Mouse (Mus musculus): Measurements from ENCODE around the gene Zfp821. TPM values are rescaled to one million over a fixed set of nuclear protein-coding genes. Genes with fewer than 3 reads are reported as not detected.
"Not testable (repeated sequence)": the region's sequence is repeated elsewhere in the genome, so short reads cannot be mapped to it uniquely, and the experiment has no call there.

The Zfp821 gene
- polyA plus RNA-seq, 1 experiment from 2014 or later, result 13.2 TPM

GRCm38 (mm10) chr8:109750274-109750673 is 44.9 kb downstream of the Zfp821 start:
- no peak for TF ChIP-seq EP300 (IDR thresholded peaks at IDR 0.05)
- no peak for TF ChIP-seq CTCF (IDR thresholded peaks at IDR 0.05)
- Histone ChIP-seq H3K36me3 (ENCODE audit: insufficient read depth, low read length) (no peaks in the 10 kb centered on the region), H3K27me3 (replicated peaks; ENCODE audit: insufficient read depth, low read length) (no peaks in the 10 kb centered on the region), H3K9me3 (ENCODE audit: low read length) (no peaks in the 10 kb centered on the region), H3K4me3 (ENCODE audit: low read depth, low read length) (no peak overlapping the region), H3K4me1 (ENCODE audit: insufficient read depth, low read depth, low read length) (no peaks in the 10 kb centered on the region), H3K9ac (replicated peaks; ENCODE audit: low read depth) (no peak overlapping the region), H3K27ac (ENCODE audit: low read length) (0 out of 2 replicates have a peak overlapping the region, but pooled peaks have one; percentile 8), H3K4me2 (replicated peaks; ENCODE audit: low read depth, low read length) (0 out of 2 replicates have a peak overlapping the region, but pooled peaks have one; percentile 1)
- DNase-seq (ENCODE audit: low spot score) (peak; percentile 46), ATAC-seq (peak; percentile 23)
- WGBS, result 32% methylated on average over 5 of the region's 5 CpGs

- ATAC-seq (peak; percentile 81), DNase-seq (ENCODE audit: low spot score) (peak; percentile 71)
- TF ChIP-seq EP300 (IDR thresholded peaks at IDR 0.05) (no peak), CTCF (IDR thresholded peaks at IDR 0.05) (peak; percentile 56)
- Histone ChIP-seq H3K9ac (replicated peaks; ENCODE audit: low read depth) (no peak overlapping the region), H3K4me3 (ENCODE audit: low read depth, low read length) (no peak overlapping the region), H3K27me3 (replicated peaks; ENCODE audit: insufficient read depth, low read length) (no peaks in the 10 kb centered on the region), H3K4me1 (ENCODE audit: insufficient read depth, low read depth, low read length) (no peaks in the 10 kb centered on the region), H3K36me3 (ENCODE audit: insufficient read depth, low read length) (no peaks in the 10 kb centered on the region), H3K9me3 (ENCODE audit: low read length) (no peaks in the 10 kb centered on the region), H3K4me2 (replicated peaks; ENCODE audit: low read depth, low read length) (0 out of 2 replicates have a peak overlapping the region, but pooled peaks have one; percentile 1), H3K27ac (ENCODE audit: low read length) (0 out of 2 replicates have a peak overlapping the region, but pooled peaks have one; percentile 8)
- 53% methylated on average over 12 of the region's 12 CpGs for WGBS
Measured at GRCm38 (mm10) chr8:109750699-109751098, 45.4 kb downstream of the Zfp821 start.

GRCm38 (mm10) chr8:109751731-109752485 is 46.6 kb downstream of the Zfp821 start:
- Histone ChIP-seq H3K4me3 (ENCODE audit: low read depth, low read length) (no peak overlapping the region), H3K27ac (ENCODE audit: low read length) (no peak overlapping the region), H3K4me2 (replicated peaks; ENCODE audit: low read depth, low read length) (no peak overlapping the region), H3K9ac (replicated peaks; ENCODE audit: low read depth) (no peak overlapping the region), H3K36me3 (ENCODE audit: insufficient read depth, low read length) (no peaks in the 10 kb centered on the region), H3K4me1 (ENCODE audit: insufficient read depth, low read depth, low read length) (no peaks in the 10 kb centered on the region), H3K9me3 (ENCODE audit: low read length) (no peaks in the 10 kb centered on the region), H3K27me3 (replicated peaks; ENCODE audit: insufficient read depth, low read length) (no peaks in the 10 kb centered on the region)
- 85% methylated on average over 20 of the region's 20 CpGs for WGBS
- DNase-seq (ENCODE audit: low spot score) (no peak), ATAC-seq (no peak)
- no peak for TF ChIP-seq CTCF (IDR thresholded peaks at IDR 0.05)
- TF ChIP-seq EP300 (IDR thresholded peaks at IDR 0.05), result no peak

GRCm38 (mm10) chr8:109754696-109755095 is 49.4 kb downstream of the Zfp821 start:
- TF ChIP-seq CTCF (IDR thresholded peaks at IDR 0.05) (no peak), EP300 (IDR thresholded peaks at IDR 0.05) (no peak)
- WGBS, result 86% methylated on average over 8 of the region's 8 CpGs

GRCm38 (mm10) chr8:109755554-109755953 is 50.2 kb downstream of the Zfp821 start:
- not testable (repeated sequence) for ATAC-seq; H3K27me3 ChIP-seq (replicated peaks; ENCODE audit: insufficient read depth, low read length); H3K4me1 ChIP-seq (ENCODE audit: insufficient read depth, low read depth, low read length); H3K4me2 ChIP-seq (replicated peaks; ENCODE audit: low read depth, low read length); H3K27ac ChIP-seq (ENCODE audit: low read length); H3K9ac ChIP-seq (replicated peaks; ENCODE audit: low read depth); H3K9me3 ChIP-seq (ENCODE audit: low read length); H3K4me3 ChIP-seq (ENCODE audit: low read depth, low read length); DNase-seq (ENCODE audit: low spot score); H3K36me3 ChIP-seq (ENCODE audit: insufficient read depth, low read length)
- WGBS, result 61% methylated on average over 4 of the region's 4 CpGs

More at GRCm38 (mm10) chr8:109754696-109755095, 49.4 kb downstream of the Zfp821 start:
- no peaks in the 10 kb centered on the region for H3K4me1 ChIP-seq (ENCODE audit: insufficient read depth, low read depth, low read length)
- H3K4me3 ChIP-seq (ENCODE audit: low read depth, low read length), result no peak overlapping the region
- H3K9ac ChIP-seq (replicated peaks; ENCODE audit: low read depth), result no peak overlapping the region
- H3K9me3 ChIP-seq (ENCODE audit: low read length), result no peaks in the 10 kb centered on the region
- H3K4me2 ChIP-seq (replicated peaks; ENCODE audit: low read depth, low read length), result no peak overlapping the region
- H3K36me3 ChIP-seq (ENCODE audit: insufficient read depth, low read length), result no peaks in the 10 kb centered on the region
- H3K27me3 ChIP-seq (replicated peaks; ENCODE audit: insufficient read depth, low read length), result no peaks in the 10 kb centered on the region
- ATAC-seq (no peak), DNase-seq (ENCODE audit: low spot score) (no peak)
- no peak overlapping the region for H3K27ac ChIP-seq (ENCODE audit: low read length)

DNA sequence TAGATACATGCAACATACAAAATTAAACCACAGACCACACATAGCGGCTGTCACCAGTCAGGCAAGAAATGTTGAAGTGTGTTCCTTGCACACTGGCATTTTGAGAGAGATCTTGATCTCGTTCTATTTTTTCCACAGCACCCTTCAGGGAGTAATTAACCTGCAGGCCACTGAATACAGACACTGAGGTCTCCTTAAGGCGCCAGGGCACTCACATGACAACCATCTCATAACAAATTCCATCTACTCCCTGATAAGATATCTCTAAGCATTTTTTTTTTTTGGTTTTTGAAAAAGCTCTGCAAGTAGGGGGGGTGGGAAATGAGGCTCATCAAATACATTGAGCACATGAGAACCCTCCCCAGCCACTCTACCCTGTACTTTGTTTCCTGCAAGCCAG is 51.5 kb downstream of the Zfp821 start:
- H3K27me3 ChIP-seq (replicated peaks; ENCODE audit: insufficient read depth, low read length), result no peaks in the 10 kb centered on the region
- H3K4me3 ChIP-seq (ENCODE audit: low read depth, low read length), result no peak overlapping the region
- ATAC-seq (peak; percentile 55; the same call in 1 of the 2 replicates), DNase-seq (ENCODE audit: low spot score) (no peak)
- H3K9ac ChIP-seq (replicated peaks; ENCODE audit: low read depth), result no peak overlapping the region
- no peaks in the 10 kb centered on the region for H3K4me1 ChIP-seq (ENCODE audit: insufficient read depth, low read depth, low read length)
- no peaks in the 10 kb centered on the region for H3K9me3 ChIP-seq (ENCODE audit: low read length)
- H3K36me3 ChIP-seq (ENCODE audit: insufficient read depth, low read length), result no peaks in the 10 kb centered on the region
- no peak overlapping the region for H3K4me2 ChIP-seq (replicated peaks; ENCODE audit: low read depth, low read length)
- 30% methylated on average over 3 of the region's 3 CpGs for WGBS
- no peak overlapping the region for H3K27ac ChIP-seq (ENCODE audit: low read length)
- TF ChIP-seq CTCF (IDR thresholded peaks at IDR 0.05) (no peak), EP300 (IDR thresholded peaks at IDR 0.05) (peak; percentile 69)

All from lung, postnatal 0 days (tissue).